Mouse (Mus musculus): Measurements from ENCODE around the gene Ninj1. TPM values are rescaled to one million over a fixed set of nuclear protein-coding genes. Genes with fewer than 3 reads are reported as not detected.

Ninj1 gene
- 29.3 and 42.7 TPM in 2 replicates for total RNA-seq (2017)

- peak; percentile 87 for ATAC-seq (replicated peaks; ENCODE audit: low read depth, poor library complexity, severe bottlenecking)
These were observed at the start of gene Ninj1 for GRCm38 (mm10) chr13:49187288-49188218. Gene Ninj1, plus strand, starts transcription at chr13:49187485.

GRCm38 (mm10) chr13:49140567-49140966 lies 46.7 kb upstream of the Ninj1 start:
- ATAC-seq (replicated peaks; ENCODE audit: low read depth, poor library complexity, severe bottlenecking), result no peak

DNA sequence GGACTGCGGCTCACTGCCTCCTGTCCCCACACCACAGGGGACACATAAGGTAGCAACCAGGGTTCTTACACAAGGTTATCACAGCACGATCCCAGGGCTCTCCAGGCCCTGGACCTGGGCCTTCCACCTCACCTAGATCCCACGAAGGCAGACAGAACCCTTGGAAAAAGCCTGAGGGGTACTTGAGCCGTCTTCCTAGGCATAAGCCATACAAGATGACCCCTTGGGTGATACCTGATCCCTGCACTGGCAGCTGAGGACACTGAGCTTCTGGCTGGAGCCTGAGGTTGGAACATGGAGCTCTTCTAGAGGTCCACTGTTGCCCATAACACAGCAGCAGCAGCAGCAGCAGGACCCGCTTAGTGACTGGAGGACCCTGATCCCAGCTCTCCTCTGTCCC lies 44.9 kb upstream of the Ninj1 start:
- no peak for ATAC-seq (replicated peaks; ENCODE audit: low read depth, poor library complexity, severe bottlenecking)

DNA sequence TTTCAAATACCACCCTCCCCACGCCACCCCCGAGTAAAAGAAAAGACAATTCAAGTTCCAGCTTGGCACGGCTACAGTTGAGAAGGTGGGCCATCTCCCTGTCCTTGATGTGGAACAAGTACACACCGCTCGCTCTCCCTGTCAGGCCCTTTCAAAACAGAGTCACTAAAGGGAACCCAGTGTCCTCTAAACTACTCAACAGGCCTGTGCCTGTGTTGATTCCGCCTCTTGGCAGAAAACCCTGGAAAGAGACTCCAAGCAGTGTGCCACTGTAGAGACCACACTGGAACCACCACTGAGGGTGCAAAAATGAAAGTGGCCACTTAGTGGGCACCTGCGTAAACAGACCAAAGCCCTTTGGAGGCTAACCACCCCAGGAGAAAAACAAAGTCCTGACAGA lies 44.0 kb upstream of the Ninj1 start:
- ATAC-seq (replicated peaks; ENCODE audit: low read depth, poor library complexity, severe bottlenecking), result no peak

- no peak for ATAC-seq (replicated peaks; ENCODE audit: low read depth, poor library complexity, severe bottlenecking)
These were observed 42.8 kb upstream of the Ninj1 start for GRCm38 (mm10) chr13:49144451-49144850.

DNA sequence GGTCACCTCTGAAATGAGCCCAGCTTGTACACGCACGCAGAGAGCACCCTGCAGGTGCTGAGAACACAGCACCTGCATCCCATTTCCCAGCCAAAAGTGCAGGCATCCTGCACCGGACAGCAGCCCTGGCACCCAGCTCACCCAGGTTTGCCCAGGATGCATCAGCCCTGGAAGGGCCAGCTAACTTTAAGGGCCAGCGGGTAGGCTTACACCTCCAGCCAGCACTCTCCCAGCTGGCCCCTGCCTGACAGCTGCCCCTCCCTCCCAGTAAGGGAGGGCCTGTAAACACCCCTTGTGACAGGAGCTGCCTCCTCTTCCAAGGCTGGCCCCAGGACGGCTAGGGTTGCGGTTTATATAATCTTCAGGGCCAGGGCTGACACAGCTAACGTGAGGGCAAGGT lies 41.9 kb upstream of the Ninj1 start:
- ATAC-seq (replicated peaks; ENCODE audit: low read depth, poor library complexity, severe bottlenecking), result no peak

- ATAC-seq (replicated peaks; ENCODE audit: low read depth, poor library complexity, severe bottlenecking), result no peak
These were observed 41.1 kb upstream of the Ninj1 start for GRCm38 (mm10) chr13:49146040-49146697.

DNA sequence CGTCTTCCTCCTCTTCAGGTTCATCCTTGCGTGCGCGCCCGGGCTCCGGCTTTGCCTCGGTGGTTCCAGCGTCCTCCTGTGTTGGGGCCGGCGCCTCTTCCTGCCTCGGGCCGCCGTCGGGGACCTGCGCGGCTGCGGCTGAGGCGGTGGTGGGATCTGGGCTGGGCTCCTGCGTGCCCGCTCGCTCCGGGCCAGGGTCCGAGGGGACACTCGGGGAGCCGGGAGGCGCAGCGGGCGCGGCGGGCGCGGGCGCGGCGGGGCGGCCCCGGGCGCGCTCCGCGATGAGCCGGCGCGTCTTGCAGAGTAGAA lies 40.6 kb upstream of the Ninj1 start:
- no peak for ATAC-seq (replicated peaks; ENCODE audit: low read depth, poor library complexity, severe bottlenecking)

GRCm38 (mm10) chr13:49147007-49147857 lies 40.1 kb upstream of the Ninj1 start:
- no peak for ATAC-seq (replicated peaks; ENCODE audit: low read depth, poor library complexity, severe bottlenecking)

GRCm38 (mm10) chr13:49147858-49148226 lies 39.4 kb upstream of the Ninj1 start, which contains the start of gene Wnk2:
Gene Wnk2, minus strand, starts transcription at chr13:49148014.
- peak; percentile 20; the same call in 1 of the 2 replicates for ATAC-seq (replicated peaks; ENCODE audit: low read depth, poor library complexity, severe bottlenecking)

DNA sequence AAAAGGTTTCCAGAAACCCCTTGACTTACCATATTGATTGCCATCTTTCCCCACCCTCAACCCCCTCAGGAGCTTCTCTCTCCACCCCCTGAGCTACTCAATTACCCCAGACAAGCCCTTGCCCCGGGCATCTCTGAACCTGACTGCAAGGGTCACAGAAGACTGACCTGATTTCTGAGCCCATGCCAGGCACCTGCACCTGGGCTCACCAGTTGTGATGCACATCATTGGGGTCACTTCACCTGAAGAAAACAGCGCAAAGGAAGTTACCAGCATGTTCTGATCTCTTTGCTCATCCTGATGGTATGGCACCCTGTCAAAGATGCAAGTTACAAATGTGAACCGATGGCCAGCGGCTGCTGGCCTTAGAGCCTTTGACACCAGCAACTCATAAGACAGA lies 38.6 kb upstream of the Ninj1 start:
- no peak for ATAC-seq (replicated peaks; ENCODE audit: low read depth, poor library complexity, severe bottlenecking)

GRCm38 (mm10) chr13:49154028-49154427 lies 33.3 kb upstream of the Ninj1 start:
- no peak for ATAC-seq (replicated peaks; ENCODE audit: low read depth, poor library complexity, severe bottlenecking)

DNA sequence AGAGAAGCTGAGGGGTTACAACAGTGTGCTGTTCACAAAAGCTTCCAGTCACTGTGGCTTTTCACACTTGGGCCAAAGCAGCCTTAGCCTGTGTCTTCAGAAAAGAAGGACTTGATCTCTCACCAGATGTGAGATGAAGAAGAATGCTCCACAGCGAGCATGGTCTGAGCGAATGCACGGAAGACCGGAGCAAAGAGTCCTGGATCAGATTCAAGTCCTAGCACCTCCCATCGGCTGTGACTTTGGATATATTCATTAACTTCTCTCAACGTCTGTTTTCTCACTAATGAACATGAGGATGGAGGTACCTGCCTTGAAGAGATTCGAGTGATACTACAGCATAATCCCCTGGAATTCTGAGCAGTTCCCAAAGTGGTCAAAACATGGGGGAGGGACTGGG lies 32.7 kb upstream of the Ninj1 start:
- no peak for ATAC-seq (replicated peaks; ENCODE audit: low read depth, poor library complexity, severe bottlenecking)

GRCm38 (mm10) chr13:49156645-49157044 lies 30.6 kb upstream of the Ninj1 start:
- no peak for ATAC-seq (replicated peaks; ENCODE audit: low read depth, poor library complexity, severe bottlenecking)

- ATAC-seq (replicated peaks; ENCODE audit: low read depth, poor library complexity, severe bottlenecking), result no peak
These were observed 29.1 kb upstream of the Ninj1 start for GRCm38 (mm10) chr13:49158040-49158713.

DNA sequence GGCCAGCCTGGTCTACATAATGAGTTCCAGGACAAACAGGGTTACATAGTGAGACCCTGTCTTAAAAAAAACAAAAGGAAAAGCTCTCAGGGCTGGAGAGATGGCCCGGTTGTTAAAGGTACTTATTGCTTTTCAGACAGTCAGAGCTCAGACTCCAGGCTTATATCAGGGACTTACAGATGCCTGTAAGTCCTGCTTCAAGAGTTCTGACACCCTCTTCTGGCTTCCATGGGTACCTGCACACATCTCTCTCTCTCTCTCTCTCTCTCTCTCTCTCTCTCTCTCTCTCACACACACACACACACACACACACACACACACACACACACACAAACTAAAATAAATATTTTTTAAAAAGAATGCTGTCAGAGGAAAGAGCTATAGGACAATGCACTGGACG lies 26.0 kb upstream of the Ninj1 start:
- no peak for ATAC-seq (replicated peaks; ENCODE audit: low read depth, poor library complexity, severe bottlenecking)

- ATAC-seq (replicated peaks; ENCODE audit: low read depth, poor library complexity, severe bottlenecking), result peak; percentile 91
These were observed 24.6 kb upstream of the Ninj1 start for GRCm38 (mm10) chr13:49162722-49163121.

DNA sequence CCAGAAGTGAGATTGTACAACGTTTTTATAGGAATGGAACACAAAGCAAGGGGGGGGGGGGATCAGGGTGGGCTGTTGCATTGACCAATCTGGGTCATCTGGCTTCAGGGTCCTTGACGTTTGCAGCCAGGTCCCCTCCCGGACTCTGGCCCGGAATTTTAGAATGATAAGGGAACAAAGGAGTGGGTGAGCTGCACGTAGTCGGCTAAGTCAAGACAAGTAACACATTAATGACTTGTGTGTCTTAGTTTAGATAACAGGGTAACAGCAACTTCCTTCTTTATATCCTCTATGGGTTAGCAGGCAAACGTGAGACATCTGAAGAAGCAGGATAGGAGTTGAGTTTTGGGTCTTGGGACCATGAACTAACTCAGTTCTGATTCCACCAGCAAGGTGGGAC lies 23.6 kb upstream of the Ninj1 start:
- no peak for ATAC-seq (replicated peaks; ENCODE audit: low read depth, poor library complexity, severe bottlenecking)

DNA sequence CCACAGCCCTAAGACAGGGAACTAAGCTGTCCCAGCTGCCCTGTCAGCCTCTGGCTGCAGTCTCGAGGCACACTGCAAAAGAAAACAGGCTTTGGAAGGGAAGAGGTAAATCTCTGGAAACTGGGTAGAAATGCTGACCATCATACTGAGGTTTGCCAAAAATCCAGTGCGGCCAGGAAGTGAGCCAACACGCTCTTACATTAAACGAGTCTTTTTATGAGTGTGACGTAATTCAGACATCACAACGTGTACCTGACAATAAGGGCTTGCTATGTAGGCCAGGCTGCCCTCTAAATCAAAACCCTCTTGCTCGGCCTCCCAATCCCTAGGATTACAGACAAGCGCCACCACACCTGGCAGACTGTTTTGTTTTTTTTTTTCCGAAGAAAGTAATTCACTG lies 20.2 kb upstream of the Ninj1 start:
- ATAC-seq (replicated peaks; ENCODE audit: low read depth, poor library complexity, severe bottlenecking), result no peak
